Mouse (Mus musculus) MEL (cell line): ENCODE measurements around the gene Myom1. TPM values are rescaled to one million over a fixed set of nuclear protein-coding genes. Genes with fewer than 3 reads are reported as not detected.
"Not testable (repeated sequence)": the region's sequence is repeated elsewhere in the genome, so short reads cannot be mapped to it uniquely, and the experiment has no call there.

Source experiments
- DNase-seq: peaks from one replicate; pipeline ENCODE4 v3.0.0; 2011; ENCODE audit warnings: low read depth, low spot score
- H3K27ac ChIP-seq: 2 replicates; pipeline ENCODE4 v1.5.1; 2012; ENCODE audit warnings: low read depth, mild to moderate bottlenecking, control low read depth, low read length, moderate library complexity; ENCODE audit not compliant: control insufficient read depth
- H3K27me3 ChIP-seq, 2 experiments: fragments of 150-350 bp in 1 of 2; sonication (generic) in 1 of 2; 2 replicates each; pipeline ENCODE4 v1.6.1; 2012; ENCODE audit warnings: low read length in 2 of 2, mild to moderate bottlenecking in 2 of 2, improper control_type of control experiment in 1 of 2, moderate library complexity in 1 of 2; ENCODE audit not compliant: insufficient read depth in 2 of 2, control insufficient read depth in 1 of 2
- H3K36me3 ChIP-seq, 2 experiments: 2 replicates each; pipeline ENCODE4 v1.6.1; 2012 to 2014; ENCODE audit warnings: low read length in 2 of 2, improper control_type of control experiment in 1 of 2, inconsistent platforms in 1 of 2, mild to moderate bottlenecking in 1 of 2; ENCODE audit not compliant: insufficient read depth in 2 of 2, control insufficient read depth in 1 of 2
- H3K4me1 ChIP-seq, 2 experiments: fragments of 150-350 bp in 1 of 2; sonication (generic) in 1 of 2; 2 replicates each; pipeline ENCODE4 v1.6.1; 2012; ENCODE audit warnings: low read length in 2 of 2, improper control_type of control experiment in 1 of 2, mild to moderate bottlenecking in 1 of 2; ENCODE audit not compliant: insufficient read depth in 2 of 2, control insufficient read depth in 1 of 2
- H3K4me3 ChIP-seq, 2 experiments: fragments of 150-350 bp in 1 of 2; sonication (generic) in 1 of 2; 2 replicates each; pipeline ENCODE4 v1.5.1; 2012; ENCODE audit warnings: low read depth in 2 of 2, low read length in 2 of 2, mild to moderate bottlenecking in 2 of 2, moderate library complexity in 2 of 2, control low read depth in 1 of 2, improper control_type of control experiment in 1 of 2; ENCODE audit not compliant: control insufficient read depth in 1 of 2, insufficient read depth in 1 of 2
- H3K79me2 ChIP-seq: 2 replicates; pipeline ENCODE4 v1.6.1; 2012; ENCODE audit warnings: mild to moderate bottlenecking, low read length, moderate library complexity; ENCODE audit not compliant: control insufficient read depth, poor library complexity, insufficient read depth
- H3K9ac ChIP-seq: 2 replicates; pipeline ENCODE4 v1.6.1; 2012; ENCODE audit warnings: low read depth, mild to moderate bottlenecking, control low read depth, low read length, moderate library complexity; ENCODE audit not compliant: control insufficient read depth, poor library complexity, severe bottlenecking
- H3K9me3 ChIP-seq: fragments of 150-350 bp; sonication (generic); replicated peaks from 2 replicates; pipeline ENCODE4 v1.6.1; 2012; ENCODE audit warnings: mild to moderate bottlenecking, low read length, improper control_type of control experiment, moderate library complexity; ENCODE audit not compliant: insufficient read depth
- BHLHE40 ChIP-seq: IDR thresholded peaks from 2 replicates; pipeline ENCODE4 v1.6.1; 2012; ENCODE audit warnings: low read depth, mild to moderate bottlenecking, inconsistent platforms, low read length, improper control_type of control experiment, borderline replicate concordance
- CHD1 ChIP-seq: IDR thresholded peaks from 2 replicates; pipeline ENCODE4 v1.6.1; 2012; ENCODE audit warnings: low read depth, mild to moderate bottlenecking, inconsistent platforms, low read length, improper control_type of control experiment
- CTCF ChIP-seq, 3 experiments: IDR thresholded peaks in 2 of 3; conservative IDR thresholded peaks in 1 of 3; 2 replicates each; pipeline ENCODE4 v1.5.1; 2011 to 2012; ENCODE audit warnings: low read length in 3 of 3, low read depth in 2 of 3, mild to moderate bottlenecking in 2 of 3, improper control_type of control experiment in 1 of 3, inconsistent platforms in 1 of 3, mixed read lengths in 1 of 3, moderate library complexity in 1 of 3; ENCODE audit not compliant: control insufficient read depth in 1 of 3, insufficient read depth in 1 of 3, poor library complexity in 1 of 3, severe bottlenecking in 1 of 3
- EP300 ChIP-seq, 2 experiments: IDR thresholded peaks; 2 replicates each; pipeline ENCODE4 v1.6.1; 2011; ENCODE audit warnings: improper control_type of control experiment in 2 of 2, low read length in 2 of 2, low read depth in 1 of 2, mild to moderate bottlenecking in 1 of 2
- HCFC1 ChIP-seq: IDR thresholded peaks from 2 replicates; pipeline ENCODE4 v1.6.1; 2012; ENCODE audit warnings: low read depth, mild to moderate bottlenecking, inconsistent platforms, low read length, improper control_type of control experiment, moderate library complexity
- MAX ChIP-seq: IDR thresholded peaks from 2 replicates; pipeline ENCODE4 v1.6.1; 2011; ENCODE audit warnings: low read length, improper control_type of control experiment
- RAD21 ChIP-seq: IDR thresholded peaks from 2 replicates; pipeline ENCODE4 v1.6.1; 2011; ENCODE audit warnings: mild to moderate bottlenecking, low read depth, low read length, improper control_type of control experiment
- RCOR1 ChIP-seq: IDR thresholded peaks from 2 replicates; pipeline ENCODE4 v1.6.1; 2012; ENCODE audit warnings: low read depth, mild to moderate bottlenecking, inconsistent platforms, low read length, improper control_type of control experiment
- SIN3A ChIP-seq: IDR thresholded peaks from 2 replicates; pipeline ENCODE4 v1.6.1; 2012; ENCODE audit warnings: low read length, improper control_type of control experiment, inconsistent platforms
- SMC3 ChIP-seq: IDR thresholded peaks from 2 replicates; pipeline ENCODE4 v1.6.1; 2011; ENCODE audit warnings: low read depth, low read length, improper control_type of control experiment
- TCF12 ChIP-seq: IDR thresholded peaks from 2 replicates; pipeline ENCODE4 v1.6.1; 2014; ENCODE audit warnings: low read depth, mild to moderate bottlenecking, inconsistent platforms, low read length, improper control_type of control experiment, moderate library complexity
- UBTF ChIP-seq: IDR thresholded peaks from 2 replicates; pipeline ENCODE4 v1.6.1; 2012; ENCODE audit warnings: low read depth, mild to moderate bottlenecking, inconsistent platforms, low read length, improper control_type of control experiment, moderate library complexity, borderline replicate concordance; ENCODE audit not compliant: insufficient read depth
- ZC3H11A ChIP-seq: IDR thresholded peaks from 2 replicates; pipeline ENCODE4 v1.6.1; 2012; ENCODE audit warnings: low read depth, mild to moderate bottlenecking, inconsistent platforms, low read length, improper control_type of control experiment
- ZKSCAN1 ChIP-seq: IDR thresholded peaks from 2 replicates; pipeline ENCODE4 v1.6.1; 2012; ENCODE audit warnings: low read depth, mild to moderate bottlenecking, inconsistent platforms, low read length, improper control_type of control experiment, moderate library complexity
- polyA plus RNA-seq, 2 experiments: library from polyadenylated mRNA; stranded (reverse) in 1 of 2; unstranded in 1 of 2; fragments of >175 nt in 1 of 2; fragments of >200 nt in 1 of 2; gene quantifications; 2 replicates each; pipeline versions ENCODE4 v1.2.1 to v1.2.4; 2012; ENCODE audit warnings: low replicate concordance in 2 of 2, low read depth in 1 of 2; ENCODE audit not compliant: insufficient read length in 2 of 2, insufficient read depth in 1 of 2, missing spikeins in 1 of 2
- total RNA-seq: library from RNA; depleted of rRNA; stranded (reverse); fragments of 300-350 nt; gene quantifications from 2 replicates; pipeline ENCODE4 v1.2.3, GENCODE M21; 2012

The Myom1 gene
- total and polyA plus RNA-seq, 3 experiments, result 0.65 to 0.79 TPM; not detected in 1

DNA sequence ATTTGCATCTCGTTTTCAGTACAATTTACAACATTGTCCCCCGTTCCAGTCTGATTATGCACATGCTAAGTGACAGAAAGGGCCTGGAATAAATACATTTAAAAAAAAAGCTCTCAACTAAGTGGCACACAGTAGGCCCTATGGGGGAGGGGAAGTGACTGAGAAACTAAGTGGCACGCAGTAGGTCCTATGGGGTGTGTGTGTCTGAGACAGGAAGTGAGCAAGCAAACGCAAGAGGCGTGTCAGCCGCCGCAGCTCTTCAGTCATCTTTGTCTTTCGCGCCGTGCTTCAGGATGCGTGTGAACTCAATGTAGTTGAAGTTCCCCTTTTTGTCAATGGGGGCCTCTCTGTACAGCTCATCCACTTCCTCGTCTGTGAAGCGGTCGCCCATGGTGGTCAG is 28.4 kb upstream of the Myom1 start:
- not testable (repeated sequence) for H3K4me3 ChIP-seq
- peak; percentile 55 for DNase-seq
- H3K27ac ChIP-seq, result peak overlapping the region; percentile 9; the same call in 1 of the 2 replicates

DNA sequence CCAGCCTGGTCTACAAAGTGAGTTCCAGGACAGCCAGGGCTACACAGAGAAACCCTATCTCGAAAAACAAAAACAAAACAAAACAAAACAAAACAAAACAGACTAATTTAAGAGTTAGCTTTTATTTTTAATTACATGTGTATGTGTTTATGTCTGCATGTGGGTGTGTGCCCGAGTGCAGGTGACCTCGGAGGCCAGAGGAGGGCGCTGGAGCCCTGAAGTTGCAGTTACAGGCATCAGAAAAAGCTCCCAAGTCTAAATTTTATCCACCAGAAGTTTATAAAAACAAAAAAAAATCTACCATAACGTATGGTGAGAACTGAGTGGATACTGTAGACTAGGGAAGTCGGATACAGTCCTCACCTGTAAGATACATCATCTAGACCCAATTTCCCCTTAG is 24.6 kb upstream of the Myom1 start:
- no peak for TF ChIP-seq RCOR1
- TF ChIP-seq SMC3, result peak; percentile 37
- TF ChIP-seq UBTF, result no peak
- no peak for TF ChIP-seq EP300 (IDR thresholded peaks at IDR 0.05; ENCODE audit: low read depth in 1 of 2, low read length in 2 of 2)
- no peak for TF ChIP-seq ZC3H11A
- peak; percentile 53 for TF ChIP-seq RAD21
- TF ChIP-seq TCF12, result no peak
- no peak for TF ChIP-seq HCFC1
- no peak for TF ChIP-seq BHLHE40
- no peak for TF ChIP-seq ZKSCAN1
- TF ChIP-seq CTCF (IDR thresholded peaks at IDR 0.05 in 2 of 3, conservative IDR thresholded peaks at IDR 0.05 in 1 of 3; ENCODE audit: control insufficient read depth in 1 of 3, insufficient read depth in 1 of 3, low read depth in 2 of 3, low read length in 3 of 3, poor library complexity in 1 of 3, severe bottlenecking in 1 of 3), result peak; percentile 33 to 69 (median 51)
- DNase-seq, result peak; percentile 44
- peaks cover 0 to 5% of the 10 kb centered on the region in 2 experiments; a peak in 1 of 4 replicates for H3K36me3 ChIP-seq
- no peak overlapping the region for H3K9ac ChIP-seq
- H3K27me3 ChIP-seq, result no peaks in the 10 kb centered on the region
- no peak overlapping the region for H3K27ac ChIP-seq
- peaks cover 0 to 5% of the 10 kb centered on the region in 2 experiments; a peak in 1 of 4 replicates for H3K4me1 ChIP-seq
- no peaks in the 10 kb centered on the region for H3K79me2 ChIP-seq
- no peaks in the 10 kb centered on the region for H3K9me3 ChIP-seq
- H3K4me3 ChIP-seq, result no peak overlapping the region

More for the DNA sequence above, 28.4 kb upstream of the Myom1 start:
- not testable (repeated sequence) for H3K27me3 ChIP-seq, H3K36me3 ChIP-seq, H3K4me1 ChIP-seq, H3K9ac ChIP-seq, H3K9me3 ChIP-seq, H3K79me2 ChIP-seq
- peak; percentile 99 for TF ChIP-seq ZKSCAN1
- 0 out of 2 replicates have a peak, but pooled peaks have one; percentile 14 for TF ChIP-seq BHLHE40

DNA sequence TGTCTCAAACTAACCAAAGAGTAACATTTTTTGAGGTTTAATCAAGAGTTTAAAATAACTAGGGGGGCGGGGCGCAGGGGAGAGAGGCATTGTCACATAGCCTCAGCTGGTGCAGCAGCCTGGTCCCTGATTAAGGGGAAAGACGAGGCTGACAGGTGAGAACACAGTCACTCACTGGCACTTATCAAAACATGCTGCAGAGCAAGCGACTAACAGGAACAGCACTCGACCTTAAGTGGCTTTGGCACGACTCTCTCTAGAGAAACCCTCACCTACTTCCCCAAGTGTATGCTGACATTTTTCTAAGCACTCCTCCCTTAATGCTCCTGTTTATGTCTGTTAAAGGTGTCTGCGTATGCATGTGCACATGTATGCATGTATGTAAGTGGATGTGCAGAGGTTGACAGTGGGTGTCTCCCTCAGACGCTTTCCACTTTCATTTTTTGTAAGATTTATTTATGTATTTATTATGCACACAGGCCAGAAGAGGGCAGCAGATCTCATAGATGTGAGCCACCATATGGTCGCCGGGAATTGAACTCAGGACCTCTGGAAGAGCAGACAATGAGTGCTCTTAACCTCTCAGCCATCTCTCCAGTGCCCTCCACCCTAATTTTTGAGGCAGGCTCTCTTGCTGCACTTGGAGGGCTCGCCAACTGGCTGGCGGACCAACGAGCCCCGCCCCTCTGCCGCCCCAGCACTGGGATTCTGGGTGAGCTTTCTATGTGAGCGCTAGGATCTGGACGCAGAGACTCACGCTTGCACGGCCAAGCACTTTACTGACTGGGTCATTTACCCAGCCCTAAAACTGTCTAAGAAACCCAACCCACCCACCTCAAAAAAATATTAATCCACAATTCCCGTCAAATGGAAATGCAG is 22.8 kb upstream of the Myom1 start:
- Histone ChIP-seq H3K79me2 (no peaks in the 10 kb centered on the region), H3K27me3 (no peaks in the 10 kb centered on the region), H3K9me3 (no peaks in the 10 kb centered on the region), H3K36me3 (no peaks in the 10 kb centered on the region), H3K27ac (no peak overlapping the region), H3K9ac (no peak overlapping the region), H3K4me3 (no peak overlapping the region; a peak in 1 of 4 replicates), H3K4me1 (no peaks in the 10 kb centered on the region)
- TF ChIP-seq CTCF (IDR thresholded peaks at IDR 0.05 in 2 of 3, conservative IDR thresholded peaks at IDR 0.05 in 1 of 3; ENCODE audit: control insufficient read depth in 1 of 3, insufficient read depth in 1 of 3, low read depth in 2 of 3, low read length in 3 of 3, poor library complexity in 1 of 3, severe bottlenecking in 1 of 3) (peak; percentile 10 to 53 (median 43); a peak in 4 of 6 replicates), RCOR1 (no peak), SMC3 (peak; percentile 48), SIN3A (peak; percentile 55), MAX (0 out of 2 replicates have a peak, but pooled peaks have one; percentile 12), ZC3H11A (0 out of 2 replicates have a peak, but pooled peaks have one; percentile 15), RAD21 (peak; percentile 38), CHD1 (no peak)
- DNase-seq, result peak; percentile 60
